In genomic region chr7:127711456-127711855, GRCm38 (mm10) we compare ENCODE assay signal across 14 mouse cellular contexts. TPM values are rescaled to one million over a fixed set of nuclear protein-coding genes. Genes with fewer than 3 reads are reported as not detected.
A peak's percentile ranks its signal among the peaks of the same experiment; 100 is the strongest.
DNase-seq lines count a peak whose midpoint lies in the region; ATAC-seq and TF ChIP-seq lines count a peak whose summit lies in the region.
"Had no signal": no experiment of that assay in that cellular context is flagged by ENCODE, and none has a peak within 500 bp of the region (broad histone marks: within the 10 kb centered on the region; RNA-seq: fewer than 3 reads in every experiment).

No protein-coding gene starts in this region.

- 69% methylated on average over 3 of the region's 3 CpGs for WGBS in heart, embryonic 16.5 days
- WGBS in lung, postnatal 0 days: 46% methylated on average over 3 of the region's 3 CpGs
- 52% methylated on average over 3 of the region's 3 CpGs for WGBS in embryonic facial prominence, embryonic 15.5 days
- WGBS in stomach, embryonic 16.5 days: 51% methylated on average over 3 of the region's 3 CpGs

- no peak for ATAC-seq in heart, embryonic 16.5 days (replicated peaks; ENCODE audit: extremely low read depth, insufficient read depth, low FRiP score)
- ATAC-seq in lung, postnatal 0 days: no peak
- no peak for ATAC-seq in embryonic facial prominence, embryonic 15.5 days (ENCODE audit: insufficient number of reproducible peaks, low FRiP score, low TSS enrichment, low read depth)
- ATAC-seq in stomach, embryonic 16.5 days (ENCODE audit: insufficient read depth, low FRiP score): no peak
- ATAC-seq: midbrain, embryonic 13.5 days; Patski had no signal

- H3K9me3 ChIP-seq in heart, embryonic 16.5 days (replicated peaks; ENCODE audit: control insufficient read depth, low read length): no peaks in the 10 kb centered on the region
- no peaks in the 10 kb centered on the region for H3K9me3 ChIP-seq in lung, postnatal 0 days (ENCODE audit: low read length)
- no peaks in the 10 kb centered on the region for H3K9me3 ChIP-seq in embryonic facial prominence, embryonic 15.5 days (replicated peaks)
- H3K9me3 ChIP-seq in stomach, embryonic 16.5 days (replicated peaks; ENCODE audit: control insufficient read depth, low read length): no peaks in the 10 kb centered on the region
- H3K9me3 ChIP-seq: hindbrain, embryonic 13.5 days; midbrain, embryonic 13.5 days had no signal

- no peak for TF ChIP-seq CTCF in lung, postnatal 0 days (IDR thresholded peaks at IDR 0.05)

- H3K36me3 ChIP-seq in heart, embryonic 16.5 days (ENCODE audit: control insufficient read depth, insufficient read depth): no peaks in the 10 kb centered on the region; the same call in 1 of the 2 replicates
- 0 out of 2 replicates have a peak, but pooled peaks cover 2% of the 10 kb centered on the region for H3K36me3 ChIP-seq in lung, postnatal 0 days (ENCODE audit: insufficient read depth, low read length)
- peaks cover 3% of the 10 kb centered on the region; the same call in 1 of the 2 replicates for H3K36me3 ChIP-seq in embryonic facial prominence, embryonic 15.5 days
- H3K36me3 ChIP-seq in stomach, embryonic 16.5 days (ENCODE audit: control insufficient read depth, insufficient read depth, low read length): no peaks in the 10 kb centered on the region

- H3K4me1 ChIP-seq in heart, embryonic 16.5 days (ENCODE audit: control insufficient read depth, insufficient read depth, low read length): peaks cover 29% of the 10 kb centered on the region
- peaks cover 8% of the 10 kb centered on the region; the same call in 1 of the 2 replicates for H3K4me1 ChIP-seq in lung, postnatal 0 days (ENCODE audit: insufficient read depth, low read depth, low read length)
- H3K4me1 ChIP-seq in embryonic facial prominence, embryonic 15.5 days: peaks cover 55% of the 10 kb centered on the region
- H3K4me1 ChIP-seq in stomach, embryonic 16.5 days (ENCODE audit: control insufficient read depth, insufficient read depth, low read length): peaks cover 36% of the 10 kb centered on the region

- no peaks in the 10 kb centered on the region for H3K27me3 ChIP-seq in heart, embryonic 16.5 days (ENCODE audit: control insufficient read depth, insufficient read depth, low read length)
- H3K27me3 ChIP-seq in lung, postnatal 0 days (replicated peaks; ENCODE audit: insufficient read depth, low read length): no peaks in the 10 kb centered on the region
- no peaks in the 10 kb centered on the region for H3K27me3 ChIP-seq in embryonic facial prominence, embryonic 15.5 days
- no peaks in the 10 kb centered on the region for H3K27me3 ChIP-seq in stomach, embryonic 16.5 days (ENCODE audit: control insufficient read depth, insufficient read depth, low read length)
- H3K27me3 ChIP-seq: midbrain, embryonic 13.5 days; Patski had no signal

- H3K4me2 ChIP-seq in heart, embryonic 16.5 days (ENCODE audit: low read depth, low read length): no peak overlapping the region
- H3K4me2 ChIP-seq in lung, postnatal 0 days (replicated peaks; ENCODE audit: low read depth, low read length): no peak overlapping the region
- no peak overlapping the region; the same call in 1 of the 2 replicates for H3K4me2 ChIP-seq in embryonic facial prominence, embryonic 15.5 days (replicated peaks)
- H3K4me2 ChIP-seq in stomach, embryonic 16.5 days (ENCODE audit: low read depth, low read length): 0 out of 2 replicates have a peak overlapping the region, but pooled peaks have one; percentile 63
- H3K4me2 ChIP-seq: hindbrain, embryonic 13.5 days had no signal

- DNase-seq in heart, postnatal 4 days: no peak
- peak; percentile 16 for DNase-seq in lung, postnatal 0 days (ENCODE audit: low spot score)
- no peak for DNase-seq in lung, postnatal 25 days (ENCODE audit: low spot score)
- no peak for DNase-seq in right cerebral cortex, postnatal 14 days
- no peak for DNase-seq in right cerebral cortex, adult 2 months (ENCODE audit: low spot score in 2 of 2)
- DNase-seq: layer of hippocampus, postnatal 36 days had no signal

- TF ChIP-seq EP300 in lung, postnatal 0 days (IDR thresholded peaks at IDR 0.05): no peak

- H3K4me3 ChIP-seq in heart, embryonic 16.5 days (ENCODE audit: low read length): no peak overlapping the region
- H3K4me3 ChIP-seq in lung, postnatal 0 days (ENCODE audit: low read depth, low read length): no peak overlapping the region
- H3K4me3 ChIP-seq in embryonic facial prominence, embryonic 15.5 days (replicated peaks): no peak overlapping the region
- no peak overlapping the region for H3K4me3 ChIP-seq in stomach, embryonic 16.5 days (replicated peaks; ENCODE audit: low read length)
- H3K4me3 ChIP-seq: hindbrain, embryonic 13.5 days; midbrain, embryonic 13.5 days had no signal

- H3K9ac ChIP-seq in heart, embryonic 16.5 days (ENCODE audit: low read length): no peak overlapping the region
- no peak overlapping the region for H3K9ac ChIP-seq in lung, postnatal 0 days (replicated peaks; ENCODE audit: low read depth)
- H3K9ac ChIP-seq in embryonic facial prominence, embryonic 15.5 days: no peak overlapping the region
- no peak overlapping the region; the same call in 1 of the 2 replicates for H3K9ac ChIP-seq in stomach, embryonic 16.5 days (ENCODE audit: low read length)
- H3K9ac ChIP-seq: hindbrain, embryonic 13.5 days; midbrain, embryonic 13.5 days had no signal

- peak overlapping the region; percentile 13; the same call in 1 of the 2 replicates for H3K27ac ChIP-seq in heart, embryonic 16.5 days (ENCODE audit: low read length)
- H3K27ac ChIP-seq in lung, postnatal 0 days (ENCODE audit: low read length): no peak overlapping the region
- H3K27ac ChIP-seq in embryonic facial prominence, embryonic 15.5 days (replicated peaks): peak overlapping the region; percentile 99
- peak overlapping the region; percentile 98 for H3K27ac ChIP-seq in stomach, embryonic 16.5 days (ENCODE audit: low read length)
- H3K27ac ChIP-seq: midbrain, embryonic 13.5 days had no signal

RNA-seq across cellular contexts. Expression of gene Ctf1, which starts 1.1 kb away (rescaled TPM):
- polyA plus RNA-seq in heart, embryonic 16.5 days (2015; fragmentation: Nextera tagmentation; extraction: Ambion mirVana): 6.2 and 6.6 TPM in 2 replicates
- total RNA-seq in heart, postnatal 4 days (2021): 1 to 10 TPM; 3.4 to 4.0 TPM
- polyA plus RNA-seq in lung, postnatal 0 days (2015; fragmentation: Nextera tagmentation; extraction: Ambion mirVana): 9.9 and 10.4 TPM in 2 replicates
- 25.9 and 29.8 TPM in 2 replicates for polyA plus RNA-seq in embryonic facial prominence, embryonic 15.5 days (2015; fragmentation: Nextera tagmentation; extraction: Ambion mirVana)
- 8.1 and 10.3 TPM in 2 replicates for polyA plus RNA-seq in stomach, embryonic 16.5 days (2015; fragmentation: Nextera tagmentation; extraction: Ambion mirVana)
- total RNA-seq: neutrophil, adult 5-6 weeks had no signal

RNA-seq across cellular contexts. Expression of gene Bcl7c, which starts 2.7 kb away (rescaled TPM):
- polyA plus RNA-seq in heart, embryonic 16.5 days (2015; fragmentation: Nextera tagmentation; extraction: Ambion mirVana): 36.9 and 37.5 TPM in 2 replicates
- total RNA-seq in heart, postnatal 4 days (2021): 10 to 100 TPM; 67.6 to 71.1 TPM
- polyA plus RNA-seq in lung, postnatal 0 days (2015; fragmentation: Nextera tagmentation; extraction: Ambion mirVana): 34.1 TPM in 2 replicates
- 93.4 and 99.8 TPM in 2 replicates for polyA plus RNA-seq in embryonic facial prominence, embryonic 15.5 days (2015; fragmentation: Nextera tagmentation; extraction: Ambion mirVana)
- 26.2 and 33.1 TPM in 2 replicates for polyA plus RNA-seq in stomach, embryonic 16.5 days (2015; fragmentation: Nextera tagmentation; extraction: Ambion mirVana)

RNA-seq across cellular contexts. Expression of gene Ctf2, which starts 20.5 kb away (rescaled TPM):
- 0.11 TPM in 2 replicates for polyA plus RNA-seq in heart, embryonic 16.5 days (2015; fragmentation: Nextera tagmentation; extraction: Ambion mirVana)
- total RNA-seq in heart, postnatal 4 days (2021): not detected
- 0.07 and 0.08 TPM in 2 replicates for polyA plus RNA-seq in lung, postnatal 0 days (2015; fragmentation: Nextera tagmentation; extraction: Ambion mirVana)
- 1.1 and 1.3 TPM in 2 replicates for polyA plus RNA-seq in embryonic facial prominence, embryonic 15.5 days (2015; fragmentation: Nextera tagmentation; extraction: Ambion mirVana)
- polyA plus RNA-seq in stomach, embryonic 16.5 days (2015; fragmentation: Nextera tagmentation; extraction: Ambion mirVana): 0.21 and 0.22 TPM in 2 replicates
- total RNA-seq: common myeloid progenitor, adult 5-6 weeks; layer of hippocampus, postnatal 36 days; neutrophil, adult 5-6 weeks had no signal
- polyA plus RNA-seq: hindbrain, embryonic 13.5 days had no signal

RNA-seq across cellular contexts. Expression of gene Fbxl19, which starts 32.9 kb away (rescaled TPM):
- 1.3 and 2.1 TPM in 2 replicates for polyA plus RNA-seq in heart, embryonic 16.5 days (2015; fragmentation: Nextera tagmentation; extraction: Ambion mirVana)
- 1 to 10 TPM; 6.0 TPM for total RNA-seq in heart, postnatal 4 days (2021)
- 1.6 TPM in 2 replicates for polyA plus RNA-seq in lung, postnatal 0 days (2015; fragmentation: Nextera tagmentation; extraction: Ambion mirVana)
- polyA plus RNA-seq in embryonic facial prominence, embryonic 15.5 days (2015; fragmentation: Nextera tagmentation; extraction: Ambion mirVana): 5.2 and 5.7 TPM in 2 replicates
- polyA plus RNA-seq in stomach, embryonic 16.5 days (2015; fragmentation: Nextera tagmentation; extraction: Ambion mirVana): 2.8 and 3.2 TPM in 2 replicates

RNA-seq across cellular contexts. Expression of gene Orai3, which starts 58.2 kb away (rescaled TPM):
- polyA plus RNA-seq in heart, embryonic 16.5 days (2015; fragmentation: Nextera tagmentation; extraction: Ambion mirVana): 20.3 and 21.4 TPM in 2 replicates
- total RNA-seq in heart, postnatal 4 days (2021): 10 to 100 TPM; 14.7 to 14.8 TPM
- 38.5 and 42.8 TPM in 2 replicates for polyA plus RNA-seq in lung, postnatal 0 days (2015; fragmentation: Nextera tagmentation; extraction: Ambion mirVana)
- 27.6 and 28.1 TPM in 2 replicates for polyA plus RNA-seq in embryonic facial prominence, embryonic 15.5 days (2015; fragmentation: Nextera tagmentation; extraction: Ambion mirVana)
- 26.7 and 29.0 TPM in 2 replicates for polyA plus RNA-seq in stomach, embryonic 16.5 days (2015; fragmentation: Nextera tagmentation; extraction: Ambion mirVana)
